Mouse (Mus musculus) stomach, embryonic 16.5 days (tissue): ENCODE data around the gene Mcur1. TPM values are rescaled to one million over a fixed set of nuclear protein-coding genes. Genes with fewer than 3 reads are reported as not detected.

ENCODE experiments used
- ATAC-seq: fragments of 200-750 bp; cut with Nextera tagmentation; 2 replicates; pipeline ENCODE4 v1.8.0; 2017; ENCODE audit warnings: moderate number of reproducible peaks, moderate TSS enrichment; ENCODE audit not compliant: insufficient read depth, low FRiP score
- H3K27ac ChIP-seq: fragments of 300-500 bp; sonication (generic); 2 replicates; pipeline ENCODE4 v1.5.1; 2014; ENCODE audit warnings: low read length
- H3K27me3 ChIP-seq: fragments of 300-500 bp; sonication (generic); 2 replicates; pipeline ENCODE4 v1.6.1; 2014; ENCODE audit warnings: low read length, control low read depth, mixed read lengths; ENCODE audit not compliant: control insufficient read depth, insufficient read depth
- H3K36me3 ChIP-seq: fragments of 300-500 bp; sonication (generic); 2 replicates; pipeline ENCODE4 v1.6.1; 2014; ENCODE audit warnings: low read length; ENCODE audit not compliant: control insufficient read depth, insufficient read depth
- H3K4me1 ChIP-seq: fragments of 300-500 bp; sonication (generic); 2 replicates; pipeline ENCODE4 v1.6.1; 2014; ENCODE audit warnings: low read length, control low read depth, mixed read lengths; ENCODE audit not compliant: control insufficient read depth, insufficient read depth
- H3K4me2 ChIP-seq: fragments of 300-500 bp; sonication (generic); 2 replicates; pipeline ENCODE4 v1.6.1; 2014; ENCODE audit warnings: low read depth, low read length, mixed read lengths
- H3K4me3 ChIP-seq: fragments of 300-500 bp; sonication (generic); replicated peaks from 2 replicates; pipeline ENCODE4 v1.5.1; 2014; ENCODE audit warnings: mild to moderate bottlenecking, low read length
- H3K9ac ChIP-seq: fragments of 300-500 bp; sonication (generic); 2 replicates; pipeline ENCODE4 v1.6.1; 2014; ENCODE audit warnings: low read length
- H3K9me3 ChIP-seq: fragments of 300-500 bp; sonication (generic); replicated peaks from 2 replicates; pipeline ENCODE4 v1.6.1; 2016; ENCODE audit warnings: low read length, control low read depth; ENCODE audit not compliant: control insufficient read depth
- WGBS: fragments of 180-500 bp; shearing (Covaris S2); extraction: QIAGEN DNeasy Blood & Tissue Kit; methylation state at CpG from one replicate; pipeline ENCODE4 v1.1.7; 2014; 5-methylcytosine and 5-hydroxymethylcytosine counted together
- polyA plus RNA-seq: library from polyadenylated mRNA; unstranded; fragments of >200 nt; fragmentation: Nextera tagmentation; extraction: Ambion mirVana; gene quantifications from 2 replicates; pipeline ENCODE4 v1.2.1, GENCODE M21; 2015

Gene Mcur1
- polyA plus RNA-seq, 1 experiment from 2014 or later = 10.6 TPM

DNA sequence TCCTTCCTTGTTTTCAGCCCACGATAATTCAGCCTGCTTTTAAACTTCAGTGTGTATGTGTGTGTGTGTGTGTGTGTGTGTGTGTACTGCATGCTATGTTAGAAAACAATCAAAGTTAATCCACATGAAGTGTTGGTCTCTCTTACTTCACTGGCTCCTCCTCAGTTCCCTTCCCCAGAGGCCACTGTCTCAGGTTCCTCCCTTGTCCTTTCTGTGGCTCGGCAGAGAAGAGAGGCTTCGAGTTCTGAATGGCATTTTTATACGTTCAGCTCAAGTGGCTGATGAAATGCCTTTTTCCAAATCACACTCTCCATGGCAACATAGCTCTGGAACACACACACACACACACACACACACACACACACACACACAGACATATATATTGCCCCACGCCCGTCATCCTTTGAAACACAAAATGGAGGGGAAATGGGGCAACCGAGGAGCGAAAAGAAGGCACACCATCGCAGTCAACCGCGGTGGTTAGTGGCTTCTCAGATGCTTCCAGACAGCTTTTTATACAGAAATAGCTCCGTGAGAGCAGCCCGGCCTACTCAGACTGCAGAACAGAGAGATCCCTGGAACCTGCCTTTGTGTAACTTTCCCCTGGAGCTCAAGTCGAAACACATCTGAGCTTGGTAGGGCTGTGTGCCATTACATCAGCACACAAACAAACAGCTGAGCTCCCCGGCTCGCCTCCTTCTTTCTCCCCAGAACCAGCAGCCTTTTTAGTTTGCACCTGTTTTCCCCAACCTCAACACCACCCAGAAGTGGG is 34.4 kb downstream of the Mcur1 start:
- no peaks in the 10 kb centered on the region for H3K36me3 ChIP-seq
- H3K4me3 ChIP-seq = no peak overlapping the region
- no peaks in the 10 kb centered on the region for H3K27me3 ChIP-seq
- WGBS = 32% methylated on average over 16 of the region's 16 CpGs
- ATAC-seq = peak; percentile 67
- peaks cover 21% of the 10 kb centered on the region for H3K4me1 ChIP-seq
- H3K4me2 ChIP-seq = peak overlapping the region; percentile 18
- no peaks in the 10 kb centered on the region for H3K9me3 ChIP-seq
- no peak overlapping the region for H3K9ac ChIP-seq
- peak overlapping the region; percentile 89 for H3K27ac ChIP-seq

DNA sequence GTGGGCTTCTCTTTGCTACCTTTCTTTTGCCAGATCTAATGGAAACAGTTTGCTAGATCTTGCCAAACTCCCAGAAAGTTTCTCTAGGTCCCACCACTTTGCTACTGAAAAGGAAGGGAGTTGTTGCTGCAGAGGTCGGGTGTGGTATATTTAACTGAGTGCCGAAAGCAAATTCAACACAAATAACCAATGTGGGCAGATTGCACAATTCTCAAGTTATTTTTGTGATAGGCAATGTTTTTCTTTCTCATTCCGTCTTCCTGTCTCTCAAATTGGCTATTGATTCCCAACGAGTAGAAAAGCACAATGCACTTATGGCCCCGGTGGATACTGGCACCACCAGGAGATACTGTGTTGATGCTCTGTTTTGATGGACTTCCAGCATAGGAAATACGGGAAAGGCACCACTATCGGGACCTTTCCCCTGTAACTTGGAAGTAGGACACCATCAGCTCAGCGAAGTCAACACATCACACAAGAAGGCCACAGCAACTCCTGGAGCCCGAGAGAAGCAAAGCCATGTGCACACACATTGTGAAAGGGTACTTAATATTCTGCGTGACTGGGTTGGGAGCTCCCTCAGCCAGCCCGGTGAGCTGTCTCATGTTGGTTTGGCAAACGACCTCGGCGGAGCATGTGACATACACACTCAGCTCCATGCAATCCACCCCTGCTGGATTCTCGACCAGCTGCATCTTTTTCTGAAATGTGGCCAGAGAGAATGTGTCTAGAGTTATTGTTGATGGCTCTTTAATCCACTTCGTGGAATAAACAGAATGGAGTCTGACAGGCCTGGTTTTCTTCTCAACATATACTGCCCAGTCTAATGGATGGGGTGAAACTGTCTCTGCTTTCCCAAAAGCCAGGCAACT is 35.3 kb downstream of the Mcur1 start:
- Histone ChIP-seq H3K9me3 (no peaks in the 10 kb centered on the region), H3K4me2 (peak overlapping the region; percentile 27), H3K4me1 (peaks cover 21% of the 10 kb centered on the region), H3K36me3 (no peaks in the 10 kb centered on the region), H3K27me3 (no peaks in the 10 kb centered on the region), H3K27ac (peak overlapping the region; percentile 89), H3K4me3 (no peak overlapping the region), H3K9ac (0 out of 2 replicates have a peak overlapping the region, but pooled peaks have one; percentile 33)
- ATAC-seq = peak; percentile 90
- WGBS = 29% methylated on average over 16 of the region's 16 CpGs

DNA sequence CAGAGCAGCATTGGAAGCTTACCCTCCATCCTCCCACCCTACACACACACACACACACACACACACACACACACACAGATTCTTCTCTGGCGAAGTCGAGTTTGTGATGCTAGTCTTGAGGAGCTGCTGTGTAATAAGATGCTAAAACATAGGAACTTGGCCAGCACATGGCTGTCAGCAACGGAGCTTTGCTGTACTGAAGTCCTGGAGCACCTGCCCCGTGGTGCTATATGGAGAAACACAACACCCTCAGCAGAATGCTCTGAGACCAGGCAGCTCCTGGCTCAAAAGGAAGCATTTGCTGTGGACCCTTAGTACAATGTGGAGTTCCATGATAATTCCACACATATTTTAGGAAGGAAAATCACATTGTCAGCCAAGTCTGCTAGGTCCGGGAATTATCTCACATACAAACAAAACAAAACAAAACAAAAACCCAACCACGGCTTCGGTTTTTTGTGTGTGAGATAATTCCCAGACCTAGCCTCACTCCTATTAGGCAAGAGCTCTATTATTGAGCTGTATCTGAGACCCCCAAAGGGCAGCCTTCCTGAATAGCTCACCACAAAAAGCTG is 36.0 kb downstream of the Mcur1 start:
- Histone ChIP-seq H3K27me3 (no peaks in the 10 kb centered on the region), H3K9ac (0 out of 2 replicates have a peak overlapping the region, but pooled peaks have one; percentile 33), H3K36me3 (no peaks in the 10 kb centered on the region), H3K27ac (peak overlapping the region; percentile 89), H3K4me1 (peaks cover 21% of the 10 kb centered on the region), H3K4me3 (no peak overlapping the region), H3K9me3 (no peaks in the 10 kb centered on the region), H3K4me2 (peak overlapping the region; percentile 27; the same call in 1 of the 2 replicates)
- no peak for ATAC-seq
- 41% methylated on average over 7 of the region's 7 CpGs for WGBS

GRCm38 (mm10) chr13:43521940-43522339 is 38.1 kb downstream of the Mcur1 start:
- Histone ChIP-seq H3K36me3 (no peaks in the 10 kb centered on the region), H3K27me3 (no peaks in the 10 kb centered on the region), H3K4me3 (no peak overlapping the region), H3K27ac (no peak overlapping the region), H3K9me3 (no peaks in the 10 kb centered on the region), H3K9ac (no peak overlapping the region), H3K4me2 (no peak overlapping the region), H3K4me1 (peaks cover 21% of the 10 kb centered on the region)
- 83% methylated on average over 5 of the region's 5 CpGs for WGBS
- no peak for ATAC-seq

- no peak overlapping the region for H3K27ac ChIP-seq
- H3K9ac ChIP-seq = no peak overlapping the region
- 72% methylated on average over 6 of the region's 6 CpGs for WGBS
- H3K36me3 ChIP-seq = no peaks in the 10 kb centered on the region
- no peak for ATAC-seq
- peaks cover 6% of the 10 kb centered on the region for H3K4me1 ChIP-seq
- no peak overlapping the region for H3K4me2 ChIP-seq
- H3K27me3 ChIP-seq = no peaks in the 10 kb centered on the region
- no peaks in the 10 kb centered on the region for H3K9me3 ChIP-seq
- H3K4me3 ChIP-seq = no peak overlapping the region
Observed at GRCm38 (mm10) chr13:43519251-43519650, 40.7 kb downstream of the Mcur1 start.

- ATAC-seq = no peak
- Histone ChIP-seq H3K4me1 (no peaks in the 10 kb centered on the region), H3K36me3 (no peaks in the 10 kb centered on the region), H3K4me3 (no peak overlapping the region), H3K9me3 (no peaks in the 10 kb centered on the region), H3K27me3 (no peaks in the 10 kb centered on the region), H3K27ac (no peak overlapping the region), H3K9ac (no peak overlapping the region), H3K4me2 (no peak overlapping the region)
- WGBS = 72% methylated on average over 8 of the region's 8 CpGs
Observed at GRCm38 (mm10) chr13:43517371-43517770, 42.6 kb downstream of the Mcur1 start.

DNA sequence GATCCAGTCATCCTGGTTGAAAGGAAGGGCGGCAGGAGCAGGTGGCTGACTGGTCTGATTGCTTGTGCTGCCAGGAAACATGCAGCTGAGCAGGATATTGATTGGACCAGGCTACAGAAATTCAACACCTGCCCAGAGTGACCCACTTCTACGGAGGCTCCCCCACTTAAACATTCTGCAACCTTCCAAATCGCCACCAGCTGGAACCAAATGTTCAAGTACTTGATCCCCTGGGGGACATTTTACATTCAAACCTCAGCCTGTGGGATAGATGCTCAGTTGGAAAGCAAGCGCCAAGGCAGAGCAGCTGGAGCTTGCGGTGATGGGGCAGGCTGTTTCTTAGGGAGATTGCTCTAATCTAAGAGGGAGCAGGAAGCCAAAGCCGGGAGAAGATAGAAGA is 43.1 kb downstream of the Mcur1 start:
- H3K36me3 ChIP-seq = no peaks in the 10 kb centered on the region
- no peaks in the 10 kb centered on the region for H3K4me1 ChIP-seq
- no peak overlapping the region for H3K4me2 ChIP-seq
- WGBS = 45% methylated on average over 6 of the region's 6 CpGs
- H3K4me3 ChIP-seq = no peak overlapping the region
- no peaks in the 10 kb centered on the region for H3K27me3 ChIP-seq
- no peak for ATAC-seq
- no peaks in the 10 kb centered on the region for H3K9me3 ChIP-seq
- H3K9ac ChIP-seq = no peak overlapping the region
- H3K27ac ChIP-seq = no peak overlapping the region

GRCm38 (mm10) chr13:43516119-43516518 is 43.9 kb downstream of the Mcur1 start:
- ATAC-seq = no peak
- Histone ChIP-seq H3K4me2 (no peak overlapping the region), H3K4me3 (no peak overlapping the region), H3K9ac (no peak overlapping the region), H3K4me1 (no peaks in the 10 kb centered on the region), H3K36me3 (no peaks in the 10 kb centered on the region), H3K27ac (no peak overlapping the region), H3K9me3 (no peaks in the 10 kb centered on the region), H3K27me3 (no peaks in the 10 kb centered on the region)
- WGBS = 89% methylated on average over 5 of the region's 5 CpGs

GRCm38 (mm10) chr13:43514950-43515358 is 45.0 kb downstream of the Mcur1 start:
- ATAC-seq = no peak
- Histone ChIP-seq H3K27me3 (no peaks in the 10 kb centered on the region), H3K36me3 (no peaks in the 10 kb centered on the region), H3K4me1 (no peaks in the 10 kb centered on the region), H3K27ac (no peak overlapping the region), H3K4me3 (no peak overlapping the region), H3K9ac (no peak overlapping the region), H3K9me3 (no peaks in the 10 kb centered on the region), H3K4me2 (no peak overlapping the region)
- 71% methylated on average over 8 of the region's 8 CpGs for WGBS
